Comparison of ENCODE assay signal across 8 mouse cellular contexts in genomic region chr6:140517188-140517587, GRCm38 (mm10).
DNase-seq lines count a peak whose midpoint lies in the region; ATAC-seq and TF ChIP-seq lines count a peak whose summit lies in the region.
"Had no signal": no experiment of that assay in that cellular context is flagged by ENCODE, and none has a peak within 500 bp of the region (broad histone marks: within the 10 kb centered on the region; RNA-seq: fewer than 3 reads in every experiment).

No protein-coding gene starts in this region.

- no peak for ATAC-seq in limb, embryonic 11.5 days (ENCODE audit: insufficient number of reproducible peaks, low FRiP score, low TSS enrichment, low read depth)
- ATAC-seq in common myeloid progenitor, adult 5-6 weeks (replicated peaks; ENCODE audit: low read depth, poor library complexity, severe bottlenecking) = peak; percentile 75
- no peak for ATAC-seq in lung, embryonic 14.5 days (ENCODE audit: insufficient read depth)

- H3K27ac ChIP-seq in limb, embryonic 11.5 days (replicated peaks; ENCODE audit: low read depth, low read length) = no peak overlapping the region
- H3K27ac ChIP-seq in limb, embryonic 10.5 days = no peak overlapping the region
- no peak overlapping the region for H3K27ac ChIP-seq in lung, embryonic 14.5 days (ENCODE audit: low read depth)
- H3K27ac ChIP-seq: stomach, embryonic 15.5 days had no signal

- H3K4me2 ChIP-seq in limb, embryonic 11.5 days (ENCODE audit: low read depth, severe bottlenecking) = no peak overlapping the region
- no peak overlapping the region for H3K4me2 ChIP-seq in lung, embryonic 14.5 days
- H3K4me2 ChIP-seq: stomach, embryonic 15.5 days had no signal

- no peak overlapping the region for H3K4me3 ChIP-seq in limb, embryonic 11.5 days (ENCODE audit: low read depth, low read length)
- no peak overlapping the region for H3K4me3 ChIP-seq in limb, embryonic 10.5 days
- H3K4me3 ChIP-seq in lung, embryonic 14.5 days (ENCODE audit: low read depth, low read length) = no peak overlapping the region
- H3K4me3 ChIP-seq: stomach, embryonic 15.5 days had no signal

- DNase-seq in limb, embryonic 11.5 days (ENCODE audit: low spot score) = peak; percentile 57
- no peak for DNase-seq in limb, embryonic 10.5 days (ENCODE audit: low spot score)
- peak; percentile 59 for DNase-seq in NIH3T3 (ENCODE audit: low read depth)
- DNase-seq in lung, embryonic 14.5 days = peak; percentile 35
- DNase-seq in layer of hippocampus, adult 8-10 months (ENCODE audit: low spot score in 2 of 2) = no peak
- DNase-seq in urinary bladder, adult 2 months (ENCODE audit: low spot score) = no peak

- H3K36me3 ChIP-seq in limb, embryonic 11.5 days (ENCODE audit: control insufficient read depth, insufficient read depth, low read length) = no peaks in the 10 kb centered on the region
- H3K36me3 ChIP-seq in limb, embryonic 10.5 days = no peaks in the 10 kb centered on the region
- no peaks in the 10 kb centered on the region for H3K36me3 ChIP-seq in lung, embryonic 14.5 days (ENCODE audit: insufficient read depth)
- H3K36me3 ChIP-seq: stomach, embryonic 15.5 days had no signal

- WGBS in limb, embryonic 11.5 days = 68% methylated on average over 1 of the region's 1 CpGs
- WGBS in limb, embryonic 10.5 days = 73% methylated on average over 1 of the region's 1 CpGs
- 79% methylated on average over 1 of the region's 1 CpGs for WGBS in lung, embryonic 14.5 days

- H3K27me3 ChIP-seq in limb, embryonic 11.5 days (ENCODE audit: control insufficient read depth, insufficient read depth, low read length) = no peaks in the 10 kb centered on the region
- H3K27me3 ChIP-seq in limb, embryonic 10.5 days (ENCODE audit: low read depth, poor library complexity, severe bottlenecking) = no peaks in the 10 kb centered on the region
- no peaks in the 10 kb centered on the region for H3K27me3 ChIP-seq in lung, embryonic 14.5 days (ENCODE audit: insufficient read depth, low read length)
- H3K27me3 ChIP-seq: stomach, embryonic 15.5 days had no signal

- no peak overlapping the region for H3K9ac ChIP-seq in limb, embryonic 11.5 days (ENCODE audit: low read length)
- no peak overlapping the region for H3K9ac ChIP-seq in lung, embryonic 14.5 days
- H3K9ac ChIP-seq: stomach, embryonic 15.5 days had no signal

- peaks cover 32% of the 10 kb centered on the region for H3K4me1 ChIP-seq in limb, embryonic 11.5 days (ENCODE audit: control insufficient read depth, insufficient read depth, low read length)
- H3K4me1 ChIP-seq in limb, embryonic 10.5 days = peaks cover 71% of the 10 kb centered on the region
- peaks cover 13% of the 10 kb centered on the region; the same call in 1 of the 2 replicates for H3K4me1 ChIP-seq in lung, embryonic 14.5 days (ENCODE audit: insufficient read depth)

- TF ChIP-seq CTCF in lung, embryonic 14.5 days (IDR thresholded peaks at IDR 0.05; ENCODE audit: low read depth) = peak; percentile 73

- H3K9me3 ChIP-seq in limb, embryonic 11.5 days (ENCODE audit: control insufficient read depth, low read length) = no peaks in the 10 kb centered on the region
- no peaks in the 10 kb centered on the region for H3K9me3 ChIP-seq in limb, embryonic 10.5 days (replicated peaks)
- H3K9me3 ChIP-seq in lung, embryonic 14.5 days (ENCODE audit: low read depth, low read length) = no peaks in the 10 kb centered on the region
- H3K9me3 ChIP-seq: stomach, embryonic 15.5 days had no signal

Comparison
In these comparisons a context has a peak if more than half of its experiments do, and no peak if none do; other contexts are left out.
1. DNase-seq: peak in limb, embryonic 11.5 days (single experiment), NIH3T3 (single experiment) and lung, embryonic 14.5 days (single experiment); none in limb, embryonic 10.5 days (single experiment), layer of hippocampus, adult 8-10 months (0 of 2) and urinary bladder, adult 2 months (single experiment).